Mouse (Mus musculus): ENCODE data around the gene Nab2. TPM values are rescaled to one million over a fixed set of nuclear protein-coding genes. Genes with fewer than 3 reads are reported as not detected.
"Not testable (repeated sequence)": the region's sequence is repeated elsewhere in the genome, so short reads cannot be mapped to it uniquely, and the experiment has no call there.

The Nab2 gene
- polyA plus RNA-seq, 1 experiment from 2014 or later: 2.2 TPM

GRCm38 (mm10) chr10:127658076-127658475 lies 10.3 kb downstream of the Nab2 start:
- peaks cover 18% of the 10 kb centered on the region for H3K27me3 ChIP-seq (replicated peaks; ENCODE audit: control insufficient read depth, insufficient read depth, low read length)
- no peak overlapping the region for H3K4me3 ChIP-seq (ENCODE audit: low read length)
- H3K27ac ChIP-seq (ENCODE audit: low read depth, low read length): no peak overlapping the region
- no peaks in the 10 kb centered on the region for H3K36me3 ChIP-seq (ENCODE audit: control insufficient read depth, insufficient read depth, low read length)
- H3K4me1 ChIP-seq (ENCODE audit: control insufficient read depth, insufficient read depth, low read depth, low read length): peaks cover 13% of the 10 kb centered on the region
- H3K9me3 ChIP-seq (ENCODE audit: control insufficient read depth, low read length): no peaks in the 10 kb centered on the region
- H3K9ac ChIP-seq (ENCODE audit: low read depth, low read length): no peak overlapping the region
- WGBS: 30% methylated on average over 6 of the region's 6 CpGs
- H3K4me2 ChIP-seq (ENCODE audit: low read length): no peak overlapping the region
- ATAC-seq: no peak

DNA sequence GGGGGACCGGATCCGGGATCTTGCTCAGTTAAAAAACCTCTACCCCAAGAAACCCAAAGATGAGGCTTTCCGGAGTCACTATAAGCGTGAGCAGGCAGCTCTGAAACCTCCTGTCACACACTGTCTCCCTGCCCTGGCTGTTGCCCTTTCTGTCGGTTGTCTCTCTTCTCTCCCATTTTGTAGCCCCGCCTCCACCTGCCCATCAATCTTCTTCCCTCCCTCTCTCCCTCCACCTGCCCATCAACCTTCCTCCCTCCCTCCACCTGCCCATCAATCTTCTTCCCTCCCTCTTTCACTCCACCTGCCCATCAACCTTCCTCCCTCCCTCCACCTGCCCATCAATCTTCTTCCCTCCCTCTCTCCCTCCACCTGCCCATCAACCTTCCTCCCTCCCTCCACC lies 10.8 kb downstream of the Nab2 start:
- ATAC-seq; H3K4me3 ChIP-seq (ENCODE audit: low read length); H3K9me3 ChIP-seq (ENCODE audit: control insufficient read depth, low read length); H3K36me3 ChIP-seq (ENCODE audit: control insufficient read depth, insufficient read depth, low read length); H3K9ac ChIP-seq (ENCODE audit: low read depth, low read length); H3K4me2 ChIP-seq (ENCODE audit: low read length); H3K27ac ChIP-seq (ENCODE audit: low read depth, low read length): not testable (repeated sequence)
- Histone ChIP-seq H3K4me1 (ENCODE audit: control insufficient read depth, insufficient read depth, low read depth, low read length) (peaks cover 12% of the 10 kb centered on the region), H3K27me3 (replicated peaks; ENCODE audit: control insufficient read depth, insufficient read depth, low read length) (peaks cover 16% of the 10 kb centered on the region)
- WGBS: 59% methylated on average over 6 of the region's 6 CpGs

- Histone ChIP-seq H3K4me2 (ENCODE audit: low read length) (no peak overlapping the region), H3K9me3 (ENCODE audit: control insufficient read depth, low read length) (no peaks in the 10 kb centered on the region), H3K27ac (ENCODE audit: low read depth, low read length) (no peak overlapping the region), H3K4me3 (ENCODE audit: low read length) (no peak overlapping the region), H3K4me1 (ENCODE audit: control insufficient read depth, insufficient read depth, low read depth, low read length) (no peaks in the 10 kb centered on the region), H3K9ac (ENCODE audit: low read depth, low read length) (no peak overlapping the region), H3K36me3 (ENCODE audit: control insufficient read depth, insufficient read depth, low read length) (no peaks in the 10 kb centered on the region), H3K27me3 (replicated peaks; ENCODE audit: control insufficient read depth, insufficient read depth, low read length) (peaks cover 4% of the 10 kb centered on the region; the same call in 1 of the 2 replicates)
- no peak for ATAC-seq
- 76% methylated on average over 16 of the region's 16 CpGs for WGBS
Measured at GRCm38 (mm10) chr10:127654970-127655579, 13.3 kb downstream of the Nab2 start.

DNA sequence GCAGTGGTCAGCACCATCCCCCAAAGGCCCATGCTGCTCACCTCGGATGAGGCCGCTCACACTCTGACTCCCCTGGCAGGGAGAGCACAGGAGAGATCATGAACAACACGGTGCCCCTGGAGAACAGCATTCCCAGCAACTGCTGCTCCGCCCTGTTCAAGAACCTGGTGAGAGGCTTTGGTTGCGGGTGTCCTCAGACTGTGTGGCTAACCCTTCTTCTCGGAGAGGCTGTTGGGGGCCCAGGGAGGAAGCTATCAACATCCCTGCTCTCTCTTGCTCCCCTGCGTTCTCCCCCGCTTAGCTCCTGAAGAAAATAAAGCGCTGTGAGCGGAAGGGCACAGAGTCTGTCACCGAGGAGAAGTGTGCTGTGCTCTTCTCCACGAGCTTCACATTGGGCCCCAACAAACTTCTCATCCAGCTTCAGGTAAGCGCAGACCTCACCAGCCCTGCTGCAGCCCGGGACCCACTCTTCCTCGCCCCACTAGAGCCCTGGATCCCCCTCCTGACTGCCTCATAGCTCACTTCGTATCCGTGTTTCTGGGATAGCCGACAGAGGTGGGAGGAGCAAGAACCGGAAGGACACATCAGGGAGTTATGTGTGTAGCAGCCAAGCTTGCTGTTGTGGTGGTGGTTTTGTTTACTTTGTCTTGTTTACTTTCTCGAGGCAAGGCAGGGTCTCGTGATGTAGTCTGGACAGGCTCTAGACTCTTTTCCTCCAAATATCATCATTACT lies 15.3 kb downstream of the Nab2 start:
- ATAC-seq: no peak
- 56% methylated on average over 21 of the region's 21 CpGs for WGBS
- Histone ChIP-seq H3K9me3 (ENCODE audit: control insufficient read depth, low read length) (no peaks in the 10 kb centered on the region), H3K4me1 (ENCODE audit: control insufficient read depth, insufficient read depth, low read depth, low read length) (no peaks in the 10 kb centered on the region), H3K9ac (ENCODE audit: low read depth, low read length) (no peak overlapping the region), H3K27ac (ENCODE audit: low read depth, low read length) (no peak overlapping the region), H3K27me3 (replicated peaks; ENCODE audit: control insufficient read depth, insufficient read depth, low read length) (no peaks in the 10 kb centered on the region), H3K36me3 (ENCODE audit: control insufficient read depth, insufficient read depth, low read length) (no peaks in the 10 kb centered on the region), H3K4me2 (ENCODE audit: low read length) (peak overlapping the region; percentile 1; the same call in 1 of the 2 replicates), H3K4me3 (ENCODE audit: low read length) (no peak overlapping the region)

DNA sequence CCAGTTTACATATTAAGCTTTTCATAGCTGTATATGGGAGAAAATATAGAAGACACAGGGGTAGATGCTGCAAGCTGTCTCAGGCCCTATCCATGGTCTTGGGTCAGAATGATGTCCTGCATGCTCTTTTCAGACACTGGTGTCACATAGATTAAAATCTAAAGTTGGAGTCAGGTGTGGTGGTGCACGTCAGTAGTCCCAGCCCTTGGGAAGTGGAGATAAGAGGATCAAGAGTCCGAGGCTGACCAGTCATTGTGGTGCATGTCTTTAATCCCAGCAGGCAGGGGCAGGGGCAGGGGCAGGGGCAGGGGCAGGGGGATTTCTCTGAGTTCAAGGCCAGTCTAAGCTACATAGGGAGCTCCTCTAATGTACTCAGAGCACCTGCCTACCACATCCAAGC lies 22.6 kb downstream of the Nab2 start:
- 58% methylated on average over 2 of the region's 2 CpGs for WGBS
- no peak overlapping the region for H3K9ac ChIP-seq (ENCODE audit: low read depth, low read length)
- peaks cover 9% of the 10 kb centered on the region for H3K27me3 ChIP-seq (replicated peaks; ENCODE audit: control insufficient read depth, insufficient read depth, low read length)
- no peaks in the 10 kb centered on the region for H3K9me3 ChIP-seq (ENCODE audit: control insufficient read depth, low read length)
- no peak overlapping the region for H3K4me2 ChIP-seq (ENCODE audit: low read length)
- no peak for ATAC-seq
- H3K4me3 ChIP-seq (ENCODE audit: low read length): no peak overlapping the region
- no peak overlapping the region for H3K27ac ChIP-seq (ENCODE audit: low read depth, low read length)
- peaks cover 8% of the 10 kb centered on the region for H3K4me1 ChIP-seq (ENCODE audit: control insufficient read depth, insufficient read depth, low read depth, low read length)
- no peaks in the 10 kb centered on the region for H3K36me3 ChIP-seq (ENCODE audit: control insufficient read depth, insufficient read depth, low read length)

DNA sequence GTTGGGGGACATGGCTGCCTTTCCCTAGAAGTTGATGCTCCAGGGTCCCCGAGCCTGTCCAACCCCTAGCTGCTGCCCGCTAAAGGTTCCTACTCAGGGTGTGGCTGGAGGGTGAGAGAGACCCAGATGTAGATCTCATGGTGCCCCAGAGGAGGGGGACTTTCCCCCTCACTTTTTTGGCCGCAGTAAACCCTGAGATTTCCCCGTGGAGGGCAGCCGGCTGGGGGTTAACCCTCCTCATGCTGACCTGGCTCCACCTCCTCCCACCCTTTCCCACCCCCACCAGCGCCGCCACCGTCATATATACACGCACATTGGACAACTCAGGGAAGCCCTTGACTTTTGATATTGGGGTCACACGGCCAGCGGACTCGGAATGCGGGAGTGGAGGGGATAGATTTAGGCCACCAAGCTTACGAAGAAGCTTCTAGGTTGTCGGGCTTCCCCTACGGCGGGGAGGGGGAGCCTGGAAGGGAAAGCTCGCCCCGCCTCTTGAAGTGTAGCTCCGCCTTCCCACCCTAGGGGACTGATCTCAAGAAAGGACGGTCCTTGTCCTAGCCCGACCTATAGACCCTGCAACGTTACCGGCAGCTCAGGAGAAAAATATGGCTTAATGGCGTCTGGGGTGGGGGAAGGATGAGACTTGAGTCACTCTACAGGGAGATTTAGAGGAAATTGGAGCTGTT lies 24.7 kb downstream of the Nab2 start:
- ATAC-seq: peak; percentile 15; the same call in 1 of the 2 replicates
- WGBS: under 1% methylated on average over 25 of the region's 25 CpGs
- H3K27me3 ChIP-seq (replicated peaks; ENCODE audit: control insufficient read depth, insufficient read depth, low read length): peaks cover 9% of the 10 kb centered on the region
- peaks cover 8% of the 10 kb centered on the region for H3K4me1 ChIP-seq (ENCODE audit: control insufficient read depth, insufficient read depth, low read depth, low read length)
- no peaks in the 10 kb centered on the region for H3K9me3 ChIP-seq (ENCODE audit: control insufficient read depth, low read length)
- peak overlapping the region; percentile 56 for H3K4me2 ChIP-seq (ENCODE audit: low read length)
- H3K4me3 ChIP-seq (ENCODE audit: low read length): peak overlapping the region; percentile 35
- H3K27ac ChIP-seq (ENCODE audit: low read depth, low read length): peak overlapping the region; percentile 67
- peak overlapping the region; percentile 58; the same call in 1 of the 2 replicates for H3K9ac ChIP-seq (ENCODE audit: low read depth, low read length)
- no peaks in the 10 kb centered on the region for H3K36me3 ChIP-seq (ENCODE audit: control insufficient read depth, insufficient read depth, low read length)

- Histone ChIP-seq H3K4me1 (ENCODE audit: control insufficient read depth, insufficient read depth, low read depth, low read length) (peaks cover 8% of the 10 kb centered on the region), H3K27me3 (replicated peaks; ENCODE audit: control insufficient read depth, insufficient read depth, low read length) (peaks cover 9% of the 10 kb centered on the region), H3K36me3 (ENCODE audit: control insufficient read depth, insufficient read depth, low read length) (no peaks in the 10 kb centered on the region), H3K4me3 (ENCODE audit: low read length) (peak within 1 kb of the TSS; percentile 35), H3K27ac (ENCODE audit: low read depth, low read length) (peak within 1 kb of the TSS; percentile 67), H3K4me2 (ENCODE audit: low read length) (peak within 1 kb of the TSS; percentile 56), H3K9ac (ENCODE audit: low read depth, low read length) (peak within 1 kb of the TSS; percentile 58), H3K9me3 (ENCODE audit: control insufficient read depth, low read length) (no peaks in the 10 kb centered on the region)
- peak; percentile 57 for ATAC-seq
- WGBS: 5% methylated on average over 37 of the region's 37 CpGs
Measured at GRCm38 (mm10) chr10:127642772-127643552, 25.4 kb downstream of the Nab2 start, which contains the start of gene Stat6. TSS of gene Stat6 (plus strand) at chr10:127642986.

- Histone ChIP-seq H3K9ac (ENCODE audit: low read depth, low read length) (peak overlapping the region; percentile 58), H3K27ac (ENCODE audit: low read depth, low read length) (peak overlapping the region; percentile 67), H3K4me2 (ENCODE audit: low read length) (peak overlapping the region; percentile 56), H3K27me3 (replicated peaks; ENCODE audit: control insufficient read depth, insufficient read depth, low read length) (peaks cover 9% of the 10 kb centered on the region), H3K4me1 (ENCODE audit: control insufficient read depth, insufficient read depth, low read depth, low read length) (peaks cover 8% of the 10 kb centered on the region), H3K9me3 (ENCODE audit: control insufficient read depth, low read length) (no peaks in the 10 kb centered on the region), H3K4me3 (ENCODE audit: low read length) (peak overlapping the region; percentile 35), H3K36me3 (ENCODE audit: control insufficient read depth, insufficient read depth, low read length) (no peaks in the 10 kb centered on the region)
- 8% methylated on average over 19 of the region's 19 CpGs for WGBS
- ATAC-seq: peak; percentile 82
Measured at GRCm38 (mm10) chr10:127641861-127642771, 26.3 kb downstream of the Nab2 start.
